Mouse (Mus musculus): ENCODE measurements around the gene Slc4a8. TPM values are rescaled to one million over a fixed set of nuclear protein-coding genes. Genes with fewer than 3 reads are reported as not detected.
"Not testable (repeated sequence)": the region's sequence is repeated elsewhere in the genome, so short reads cannot be mapped to it uniquely, and the experiment has no call there.

Slc4a8 gene
- total RNA-seq, 2 experiments from 2014 or later, result 0.76 to 2.0 TPM

DNA sequence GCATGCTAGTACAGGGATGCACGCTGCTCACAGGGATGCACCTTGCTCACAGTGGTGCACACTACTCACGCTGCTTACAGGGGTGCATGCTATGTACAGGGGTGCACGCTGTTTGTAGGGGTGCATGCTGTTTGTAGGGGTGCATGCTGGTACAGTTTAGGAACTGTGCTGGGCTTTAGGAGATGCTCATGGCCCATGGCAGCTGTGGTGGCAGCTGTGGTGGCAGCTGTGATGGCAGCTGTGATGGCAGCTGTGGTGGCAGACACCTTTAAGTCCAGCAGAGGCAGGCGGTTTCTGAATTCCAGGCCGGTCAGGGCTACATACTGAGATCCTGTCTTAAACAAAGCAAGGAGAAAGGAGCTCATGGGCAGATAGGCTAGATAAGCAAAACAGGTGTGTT is 8.8 kb downstream of the Slc4a8 start:
- no peak for DNase-seq (ENCODE audit: low spot score)

GRCm38 (mm10) chr15:100772685-100773084 is 11.1 kb downstream of the Slc4a8 start:
- DNase-seq (ENCODE audit: low spot score), result no peak

DNA sequence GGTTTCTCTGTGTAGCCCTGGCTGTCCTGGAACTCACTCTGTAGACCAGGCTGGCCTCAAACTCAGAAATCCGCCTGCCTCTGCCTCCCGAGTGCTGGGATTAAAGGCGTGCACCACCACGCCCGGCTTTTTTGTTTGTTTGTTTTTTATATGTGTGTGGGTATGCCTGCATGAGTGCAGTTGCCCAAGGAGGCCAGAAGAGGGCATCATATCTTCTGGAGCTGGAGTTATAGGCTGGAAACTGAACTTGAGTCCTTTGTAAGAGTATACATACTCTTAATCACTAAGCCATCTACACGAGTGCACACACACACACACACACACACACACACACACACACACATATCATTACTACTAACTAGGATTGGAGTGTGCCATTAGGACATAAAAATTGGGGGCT is 12.3 kb downstream of the Slc4a8 start:
- DNase-seq (ENCODE audit: low spot score), result not testable (repeated sequence)

- DNase-seq (ENCODE audit: low spot score), result no peak
Observed at GRCm38 (mm10) chr15:100775189-100776166, 13.9 kb downstream of the Slc4a8 start.

- DNase-seq (ENCODE audit: low spot score), result no peak
Observed at GRCm38 (mm10) chr15:100776424-100776823, 14.9 kb downstream of the Slc4a8 start.

- no peak for DNase-seq (ENCODE audit: low spot score)
Observed at GRCm38 (mm10) chr15:100777020-100778016, 15.8 kb downstream of the Slc4a8 start.

DNA sequence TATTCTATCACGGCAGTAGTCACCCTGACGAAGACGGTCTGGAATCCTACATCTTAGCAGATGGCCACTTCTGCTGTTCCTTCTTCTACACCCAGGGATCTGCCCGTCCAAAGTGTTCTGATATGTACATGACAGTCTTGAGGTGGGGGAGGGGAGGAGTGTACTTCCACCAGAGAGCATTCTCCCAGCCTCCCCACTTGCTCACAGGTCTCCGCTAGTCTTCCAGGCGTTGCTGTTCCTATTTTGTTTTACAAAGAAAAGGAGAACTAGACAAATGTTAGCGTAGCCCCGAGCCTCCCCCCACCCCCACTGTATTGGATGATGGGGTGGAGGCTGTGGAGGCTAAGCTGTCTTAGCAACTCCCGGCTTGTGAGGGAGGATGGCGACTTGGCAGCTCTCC is 18.3 kb downstream of the Slc4a8 start:
- no peak for DNase-seq (ENCODE audit: low spot score)

GRCm38 (mm10) chr15:100783244-100783987 is 21.9 kb downstream of the Slc4a8 start:
- no peak for DNase-seq (ENCODE audit: low spot score)

- no peak for DNase-seq (ENCODE audit: low spot score)
Observed at GRCm38 (mm10) chr15:100790219-100790618, 28.7 kb downstream of the Slc4a8 start.

DNA sequence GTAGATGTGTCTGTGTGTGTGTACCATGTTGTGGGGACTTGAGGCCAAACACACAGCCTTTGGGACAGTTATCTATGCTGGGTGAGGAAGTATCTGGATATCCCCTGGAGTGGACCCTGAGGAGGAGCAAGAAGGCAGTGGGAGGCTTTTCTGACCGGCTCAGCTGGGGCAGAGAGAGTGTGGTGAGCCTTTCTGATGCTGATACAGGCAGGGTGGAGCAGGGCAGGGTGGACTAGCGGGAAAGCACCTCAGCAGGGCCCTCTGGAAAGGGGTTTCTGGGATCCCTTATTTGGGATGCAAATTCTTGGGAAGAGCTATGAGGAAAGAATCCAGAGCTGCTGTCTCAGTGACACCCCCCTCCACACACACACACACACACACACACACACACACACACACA is 30.8 kb downstream of the Slc4a8 start:
- no peak for DNase-seq (ENCODE audit: low spot score)

DNA sequence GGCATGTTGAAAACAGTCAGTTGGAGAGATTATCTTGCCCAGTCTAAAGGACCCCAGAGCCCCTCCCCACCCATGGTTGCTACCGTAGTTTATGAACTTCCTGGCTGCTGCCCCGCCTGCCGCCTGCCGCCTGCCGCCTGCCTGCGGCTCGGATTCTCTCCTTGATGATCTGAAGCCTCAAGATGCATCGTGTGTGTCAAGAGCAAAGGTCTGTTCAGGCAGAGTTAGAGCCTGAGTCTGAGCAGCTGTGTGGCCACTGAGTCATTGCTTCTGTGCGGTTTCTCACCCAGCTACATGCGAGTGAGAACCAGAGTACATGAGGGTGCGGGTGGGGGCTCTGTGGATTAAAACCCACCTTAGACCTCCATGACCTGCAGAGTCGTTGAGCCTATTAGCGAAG is 39.4 kb downstream of the Slc4a8 start:
- DNase-seq (ENCODE audit: low spot score), result no peak

- DNase-seq (ENCODE audit: low spot score), result no peak
Observed at GRCm38 (mm10) chr15:100808062-100808461, 46.5 kb downstream of the Slc4a8 start.

- DNase-seq (ENCODE audit: low spot score), result no peak
Observed at GRCm38 (mm10) chr15:100808484-100808883, 46.9 kb downstream of the Slc4a8 start.

GRCm38 (mm10) chr15:100810243-100810642 is 48.7 kb downstream of the Slc4a8 start:
- DNase-seq (ENCODE audit: low spot score), result no peak

DNA sequence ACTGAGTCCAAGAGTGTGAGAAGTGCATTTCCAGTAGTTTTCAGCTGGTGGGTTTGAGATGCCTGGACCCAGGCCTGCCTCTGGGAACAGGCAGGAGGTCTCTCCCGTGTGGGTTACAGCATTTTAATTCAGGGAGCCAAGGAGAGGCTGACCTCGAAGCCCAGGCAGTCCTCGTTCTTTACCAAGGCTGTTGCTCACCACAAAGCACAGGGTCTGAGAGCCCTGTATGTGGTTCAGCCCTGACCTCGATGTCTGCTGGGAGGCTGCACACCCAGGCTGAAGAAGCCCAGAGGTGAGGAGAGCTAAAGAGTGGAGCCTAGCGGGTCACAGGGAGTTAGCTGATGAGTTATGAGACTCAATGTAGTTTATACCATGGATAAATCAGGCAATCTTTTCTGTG is 52.0 kb downstream of the Slc4a8 start:
- DNase-seq (ENCODE audit: low spot score), result no peak

GRCm38 (mm10) chr15:100814066-100814465 is 52.5 kb downstream of the Slc4a8 start:
- no peak for DNase-seq (ENCODE audit: low spot score)

DNA sequence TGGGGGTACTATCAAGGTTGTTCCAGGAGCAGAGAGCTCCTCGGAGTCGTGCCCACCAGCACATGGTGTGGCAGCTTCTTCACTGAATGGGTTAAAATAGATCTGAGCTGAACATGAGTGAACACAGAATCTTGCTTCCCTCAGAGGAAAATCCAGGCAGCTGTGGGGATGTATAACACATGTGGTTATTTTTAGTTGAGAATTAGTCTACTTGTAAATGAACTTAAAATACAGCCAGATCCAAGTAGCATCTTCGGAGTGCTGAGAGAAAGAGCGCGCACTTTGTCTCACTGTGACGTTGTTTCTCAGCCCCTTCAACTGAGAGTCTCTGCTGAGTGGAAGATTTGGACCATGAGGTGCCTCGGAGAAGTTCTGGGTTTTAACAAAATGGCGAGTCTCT is 53.8 kb downstream of the Slc4a8 start:
- DNase-seq (ENCODE audit: low spot score), result no peak

DNA sequence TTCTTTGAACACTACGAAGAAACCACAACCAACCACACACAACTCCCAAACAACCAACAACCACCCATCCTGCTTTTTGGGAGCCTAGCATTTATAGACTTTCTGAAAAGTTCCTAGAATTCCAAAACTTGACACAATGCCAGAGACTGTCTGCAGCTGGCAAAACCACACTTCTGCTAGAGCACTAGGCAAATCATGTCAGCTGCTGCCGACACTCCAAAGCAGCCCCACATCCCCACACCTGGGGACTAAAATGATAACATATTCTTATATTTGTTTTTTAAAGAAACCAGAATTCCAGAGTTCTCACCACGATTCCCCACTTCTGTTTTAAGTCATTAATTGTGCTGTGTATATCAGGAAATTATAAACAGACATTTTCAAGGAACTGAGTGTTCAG is 57.3 kb downstream of the Slc4a8 start:
- no peak for DNase-seq (ENCODE audit: low spot score)

DNA sequence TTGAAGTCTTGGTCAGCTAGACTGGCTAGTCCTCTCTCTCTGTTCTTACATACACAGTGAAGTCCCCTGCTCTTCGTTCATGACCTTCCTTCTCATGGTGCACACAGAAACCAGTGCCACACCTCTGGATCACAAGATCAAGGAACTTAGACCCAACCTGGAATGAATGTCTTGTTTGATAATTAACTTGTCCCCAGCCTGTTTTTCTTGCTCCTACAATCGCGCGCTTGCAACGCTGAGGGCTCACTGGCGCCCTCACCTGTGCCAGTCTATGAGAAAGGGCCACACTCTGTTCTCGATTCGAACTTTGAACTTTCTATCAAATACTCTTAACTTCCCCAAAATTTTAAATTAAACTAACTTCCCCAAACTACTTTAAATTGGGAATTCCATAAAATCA is 60.3 kb downstream of the Slc4a8 start:
- DNase-seq (ENCODE audit: low spot score), result no peak

DNA sequence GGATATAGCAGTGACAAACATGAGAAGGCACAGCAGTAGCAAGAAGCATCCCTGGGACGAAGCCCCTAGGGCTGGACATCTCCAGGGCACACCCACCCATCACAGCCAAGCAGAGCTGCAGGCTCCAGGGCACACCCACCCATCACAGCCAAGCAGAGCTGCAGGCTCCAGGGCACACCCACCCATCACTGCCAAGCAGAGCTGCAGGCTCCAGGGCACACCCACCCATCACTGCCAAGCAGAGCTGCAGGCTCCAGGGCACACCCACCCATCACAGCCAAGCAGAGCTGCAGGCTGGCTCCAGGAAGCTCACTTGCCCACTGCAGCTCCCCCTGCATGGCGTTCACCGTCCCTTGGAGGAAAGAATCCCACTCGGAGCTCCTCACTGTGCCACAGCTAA is 60.8 kb downstream of the Slc4a8 start:
- DNase-seq (ENCODE audit: low spot score), result not testable (repeated sequence)

DNA sequence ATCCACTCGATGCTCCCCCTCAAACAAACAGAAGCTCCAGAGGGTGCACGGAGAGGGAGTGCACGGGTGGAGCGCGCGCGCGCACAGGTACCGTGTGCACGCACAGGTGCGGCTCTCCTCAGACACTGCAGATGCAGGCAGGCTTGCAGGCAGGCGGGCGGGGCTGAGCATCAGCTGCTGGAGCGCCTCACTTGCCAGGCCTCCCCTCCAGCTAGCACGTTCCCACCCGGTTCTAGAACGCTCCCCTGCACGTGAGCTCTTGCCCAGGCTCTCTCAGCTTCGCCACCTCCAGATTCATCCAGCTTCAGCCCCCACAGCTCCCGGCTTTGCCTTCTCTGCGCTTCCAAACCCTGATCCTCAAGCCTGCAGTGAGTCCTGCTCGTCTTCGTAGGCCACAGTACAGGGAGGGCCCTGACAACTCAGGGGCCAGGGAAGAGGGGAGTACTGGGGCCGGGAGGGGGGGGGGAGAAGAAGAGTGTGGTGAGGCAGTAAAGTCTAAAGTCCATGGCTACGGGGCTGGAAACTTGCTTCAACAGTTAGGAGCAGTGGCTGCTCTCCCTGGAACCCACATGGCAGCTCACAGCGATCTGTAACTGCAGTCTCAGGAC is 63.8 kb downstream of the Slc4a8 start:
- DNase-seq (ENCODE audit: low spot score), result no peak

Data from gastrocnemius, adult 18-20 months (tissue).